Mouse (Mus musculus) ovary, postnatal 10 days (tissue): ENCODE measurements around the gene Has1.
A peak's percentile ranks its signal among the peaks of the same experiment; 100 is the strongest.
"Not testable (repeated sequence)": the region's sequence is repeated elsewhere in the genome, so short reads cannot be mapped to it uniquely, and the experiment has no call there.

Experiments
- DNase-seq: peaks from one replicate; pipeline ENCODE4 v3.0.0; 2022; ENCODE audit warnings: low spot score

The Has1 gene

DNA sequence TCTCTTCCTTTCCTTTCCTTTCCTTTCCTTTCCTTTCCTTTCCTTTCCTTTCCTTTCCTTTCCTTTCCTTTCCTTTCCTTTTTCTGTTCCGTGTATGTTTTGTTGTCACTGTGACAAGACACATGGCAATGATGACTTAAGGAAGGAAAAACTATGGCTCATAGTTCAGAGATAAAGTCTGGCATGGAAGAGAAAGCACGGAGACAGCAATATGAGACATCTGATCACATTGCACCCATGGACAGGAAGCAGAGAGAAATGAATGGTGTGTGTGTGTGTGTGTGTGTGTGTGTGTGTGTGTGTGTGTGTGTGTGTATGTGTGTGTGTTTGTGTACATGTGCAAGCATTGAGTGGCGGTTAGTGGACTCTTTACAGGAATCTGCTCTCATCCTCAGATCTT lies 10.4 kb downstream of the Has1 start:
- not testable (repeated sequence) for DNase-seq

DNA sequence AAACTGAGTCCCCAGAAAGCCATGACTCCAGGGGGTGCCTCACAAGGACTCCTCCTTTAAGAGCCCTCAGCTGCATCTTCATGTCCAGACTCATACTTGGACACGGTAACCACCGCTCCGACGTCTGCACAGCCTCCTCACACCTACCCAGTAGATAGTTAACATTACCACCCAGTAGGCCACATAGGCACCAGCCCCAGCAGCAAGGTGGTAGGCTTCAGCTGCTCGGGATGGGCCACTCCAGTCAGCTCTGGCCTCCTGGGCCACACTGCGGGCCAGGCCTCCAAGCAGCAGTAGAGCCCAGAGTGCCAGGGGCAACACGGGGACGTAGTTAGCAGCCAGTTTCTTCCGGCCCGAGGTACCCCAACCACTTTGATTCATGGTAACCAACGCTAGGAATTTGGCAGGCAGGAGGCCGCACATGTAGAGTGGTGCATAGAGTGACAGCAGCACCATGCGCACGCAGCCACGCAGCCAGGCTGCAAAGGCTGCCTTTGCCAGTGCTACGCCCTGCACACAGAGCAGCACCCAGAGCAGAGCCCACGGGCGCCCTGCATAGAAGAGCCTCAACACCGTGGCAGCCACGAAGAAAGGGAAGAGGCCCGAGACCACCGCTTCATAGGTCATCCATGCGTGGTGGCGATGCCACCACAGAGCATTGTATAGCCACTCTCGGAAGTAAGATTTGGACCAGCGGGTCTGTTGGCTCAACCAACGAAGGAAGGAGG lies 11.3 kb downstream of the Has1 start:
- DNase-seq, result no peak

DNA sequence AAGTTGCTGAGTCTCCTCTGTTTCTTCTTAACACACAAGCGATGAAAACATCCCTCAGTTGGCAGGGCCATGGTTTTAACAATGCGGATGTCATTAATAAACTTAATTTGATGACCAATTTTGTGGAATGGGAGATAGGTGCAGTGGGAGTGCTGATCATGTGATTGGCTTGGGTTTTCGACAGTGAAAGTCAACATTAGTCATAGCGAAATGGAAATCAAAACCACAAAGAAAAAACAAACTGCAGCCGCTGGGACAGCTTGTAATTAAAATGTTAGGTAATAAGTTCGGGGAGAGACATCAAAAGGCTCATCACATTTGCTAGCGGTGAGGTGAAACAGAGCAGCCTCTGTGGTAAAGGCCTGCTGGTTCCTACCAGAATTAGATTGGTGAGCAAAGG lies 14.2 kb downstream of the Has1 start:
- no peak for DNase-seq

DNA sequence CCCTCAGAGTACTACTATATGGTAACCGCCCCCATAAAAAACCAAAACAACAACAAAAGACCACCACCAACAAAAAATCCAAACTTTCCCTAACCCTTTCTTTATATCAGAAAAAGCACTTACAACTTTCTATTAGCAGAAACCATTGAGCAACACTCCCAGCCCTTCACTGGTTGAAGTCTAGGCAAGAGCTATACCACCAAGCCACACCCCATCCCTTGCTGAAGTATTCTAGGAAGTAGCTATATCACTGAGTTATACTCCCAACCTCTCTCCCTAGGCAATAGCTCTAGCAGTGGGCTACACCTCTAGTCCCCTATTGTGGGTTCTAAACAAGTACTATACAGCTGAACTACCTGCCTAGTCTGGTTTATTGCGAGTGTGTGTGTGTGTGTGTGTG lies 15.7 kb downstream of the Has1 start:
- DNase-seq, result no peak

DNA sequence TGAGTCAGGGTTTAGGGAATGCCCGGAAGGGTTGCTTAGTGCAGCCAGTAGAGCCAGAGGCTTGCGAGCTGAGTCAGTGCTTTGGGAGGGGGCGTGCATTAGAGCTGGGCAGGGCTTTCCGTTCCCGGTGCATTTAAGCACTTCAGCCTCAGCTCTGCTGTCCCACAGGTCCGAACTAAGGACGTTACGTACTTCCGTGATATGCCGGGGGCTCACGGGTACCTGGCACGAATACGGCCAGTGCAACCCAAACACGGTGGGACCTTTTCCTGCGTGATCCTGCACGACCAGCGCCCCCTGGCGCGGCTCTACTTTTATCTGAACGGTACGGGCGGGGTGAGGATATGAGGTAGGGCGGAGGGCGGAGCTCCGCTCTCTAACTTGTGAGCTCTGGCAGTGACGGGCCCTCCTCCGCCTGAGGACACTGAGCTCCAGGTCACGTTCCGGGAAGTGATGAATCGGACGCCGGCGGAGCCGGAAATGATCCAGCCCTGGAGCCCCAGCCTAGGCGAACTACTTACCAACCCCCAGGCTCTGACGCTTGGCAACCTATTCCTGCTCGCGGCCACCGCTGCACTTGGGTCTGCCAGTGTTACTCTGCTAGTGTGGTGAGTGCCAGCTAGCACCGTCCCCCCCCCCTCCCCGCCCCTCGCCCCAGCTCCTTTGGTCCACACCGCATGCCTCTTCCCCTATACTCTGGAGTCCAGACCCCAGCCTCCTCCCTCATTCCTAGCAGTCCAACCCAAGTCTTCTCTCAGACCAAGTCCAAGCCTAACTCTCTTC lies 16.9 kb downstream of the Has1 start:
- DNase-seq, result peak; percentile 90

DNA sequence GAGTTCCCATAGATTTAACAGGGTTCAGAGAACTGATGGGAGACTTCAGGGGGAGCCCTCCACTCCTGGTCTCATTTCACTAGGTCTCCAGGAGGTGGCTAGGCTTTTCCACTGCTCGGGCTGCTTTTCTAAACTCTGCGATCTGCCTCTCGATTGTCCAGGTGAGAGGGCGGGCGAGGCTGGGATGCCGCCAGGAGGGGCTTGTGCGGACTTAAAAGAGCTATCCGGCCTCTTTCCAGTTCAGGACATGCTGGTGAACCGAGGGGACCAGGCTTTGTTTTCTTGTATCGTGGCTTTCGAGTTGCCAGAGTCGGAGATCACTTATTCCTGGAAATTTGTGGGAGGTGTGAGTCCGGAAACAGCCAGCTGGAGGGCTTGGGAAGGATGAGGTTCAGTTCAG lies 17.6 kb downstream of the Has1 start:
- DNase-seq, result peak; percentile 21

DNA sequence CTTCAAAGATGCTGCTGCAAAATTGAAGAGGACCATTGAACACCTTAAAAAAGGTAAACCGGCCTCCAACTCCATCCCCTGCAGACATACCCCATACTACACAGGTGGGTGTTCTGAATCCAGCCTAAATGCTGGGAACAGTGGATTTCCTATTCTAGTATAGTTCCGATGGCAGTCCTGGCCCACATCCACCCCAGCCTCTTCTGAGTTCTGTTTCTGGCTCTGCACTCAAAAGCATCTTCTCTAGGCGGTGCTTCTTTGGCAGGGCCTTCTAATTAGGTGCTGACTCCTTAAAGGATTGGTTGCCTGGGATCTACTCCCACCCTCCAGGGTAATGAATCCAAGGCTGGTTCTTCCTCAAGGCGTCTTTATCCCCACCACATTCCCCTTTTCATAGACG lies 18.9 kb downstream of the Has1 start:
- DNase-seq, result no peak

DNA sequence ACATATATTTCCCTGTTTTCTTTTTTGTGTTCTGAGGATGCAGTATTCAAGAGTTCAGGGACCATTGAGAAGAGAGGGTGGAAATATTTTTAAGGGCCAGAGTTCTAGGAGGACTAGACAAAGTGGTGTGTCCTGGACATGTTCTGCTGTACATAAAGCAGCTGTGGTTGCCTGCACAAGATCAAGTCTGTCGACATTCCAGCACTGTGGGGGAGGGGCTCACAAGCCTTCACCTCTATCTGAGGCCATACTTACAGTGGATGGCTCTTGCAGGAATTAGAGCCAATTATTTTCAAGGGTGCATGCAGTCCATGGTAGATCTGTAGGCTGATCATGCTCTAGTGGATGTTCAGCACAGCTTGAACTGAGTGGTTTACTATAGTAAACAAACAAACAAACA lies 20.1 kb downstream of the Has1 start:
- DNase-seq, result no peak

DNA sequence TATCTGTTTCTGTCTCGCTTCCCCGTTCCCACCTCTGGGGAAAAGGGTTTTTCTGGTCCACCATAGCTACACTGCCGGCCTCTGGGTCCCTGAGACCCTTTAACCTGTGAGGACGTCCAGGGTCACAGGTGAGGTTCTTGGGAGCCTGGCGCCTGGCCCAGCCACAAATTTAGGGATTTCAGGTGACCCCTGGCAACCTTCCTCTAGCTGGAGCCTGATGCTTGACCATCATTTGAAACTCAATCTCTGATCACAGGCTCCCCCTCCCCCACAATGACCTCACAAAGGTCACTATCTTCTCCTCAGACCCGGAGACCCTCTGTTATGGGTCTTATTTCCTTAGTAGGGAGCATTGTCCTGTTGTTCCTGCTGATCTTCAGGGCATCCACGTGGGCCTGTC lies 24.3 kb downstream of the Has1 start:
- no peak for DNase-seq

DNA sequence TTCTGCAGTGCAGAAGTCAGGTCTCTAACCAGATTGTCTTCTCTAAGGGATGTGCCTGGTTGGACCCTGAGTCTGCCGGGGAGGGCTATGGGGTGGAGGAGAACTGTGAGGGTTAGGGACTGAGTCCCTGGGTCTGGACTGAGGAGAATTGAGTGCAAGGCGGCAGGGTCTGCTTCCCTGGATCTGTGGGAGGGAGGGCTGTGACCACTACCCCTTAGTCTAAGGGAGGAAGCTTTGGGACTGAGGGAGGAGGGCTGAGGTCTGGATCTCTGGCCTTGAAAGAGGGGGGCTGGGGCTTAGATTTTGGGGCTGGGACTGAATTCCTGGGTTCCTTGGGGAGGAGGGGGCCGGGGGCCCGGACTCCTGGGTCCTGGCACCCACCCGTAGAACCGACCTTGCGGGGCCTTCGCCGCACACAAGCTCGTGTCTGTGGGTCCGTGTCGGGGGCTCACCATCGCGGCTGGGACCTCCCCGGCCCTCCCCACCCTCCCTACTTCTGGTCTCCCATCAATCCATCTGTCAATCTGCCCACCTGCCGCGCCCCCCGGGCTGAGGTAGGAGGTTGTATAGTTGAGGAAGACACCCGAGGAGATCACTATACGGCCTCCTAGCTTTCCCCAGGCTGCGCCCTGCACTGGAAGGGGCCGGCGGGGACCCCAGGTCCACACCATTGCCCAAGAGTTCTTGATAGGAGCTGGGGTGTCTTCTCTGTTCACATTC lies 25.0 kb downstream of the Has1 start:
- no peak for DNase-seq

DNA sequence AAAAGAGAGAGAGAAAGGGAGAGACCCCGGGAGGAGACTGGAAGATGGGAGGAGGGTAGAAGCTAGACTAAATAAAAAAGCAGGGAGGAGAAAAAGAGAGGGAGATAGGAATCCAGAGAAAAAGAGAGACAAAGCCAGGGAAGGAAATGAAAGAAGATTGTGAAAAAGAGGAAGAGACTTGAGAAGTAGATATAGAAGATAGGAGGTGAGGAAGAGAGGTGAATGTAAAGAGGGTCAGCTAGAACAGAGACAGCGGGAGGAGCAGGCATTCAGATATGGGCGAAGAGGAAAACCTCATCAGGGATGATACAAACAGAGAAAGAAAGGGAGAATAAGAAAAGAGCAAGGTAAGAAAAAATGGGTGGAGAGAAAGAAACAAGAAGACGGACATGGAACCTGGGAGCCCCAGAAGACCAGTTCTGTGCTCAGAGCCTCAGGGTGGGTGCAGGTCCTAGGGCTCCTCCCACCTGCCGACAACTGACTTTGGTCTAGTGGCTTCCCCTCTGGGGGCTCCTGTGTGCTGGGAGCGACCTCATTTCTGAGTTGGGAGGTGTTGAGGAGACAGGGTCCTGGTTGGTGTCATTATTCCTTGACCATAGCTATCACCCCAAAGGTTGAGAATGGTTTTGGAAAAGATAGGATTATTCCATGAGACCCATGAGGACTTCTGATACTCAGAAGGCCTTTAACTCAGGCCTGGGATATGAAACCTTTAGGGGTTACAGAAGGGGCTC lies 25.8 kb downstream of the Has1 start:
- no peak for DNase-seq

DNA sequence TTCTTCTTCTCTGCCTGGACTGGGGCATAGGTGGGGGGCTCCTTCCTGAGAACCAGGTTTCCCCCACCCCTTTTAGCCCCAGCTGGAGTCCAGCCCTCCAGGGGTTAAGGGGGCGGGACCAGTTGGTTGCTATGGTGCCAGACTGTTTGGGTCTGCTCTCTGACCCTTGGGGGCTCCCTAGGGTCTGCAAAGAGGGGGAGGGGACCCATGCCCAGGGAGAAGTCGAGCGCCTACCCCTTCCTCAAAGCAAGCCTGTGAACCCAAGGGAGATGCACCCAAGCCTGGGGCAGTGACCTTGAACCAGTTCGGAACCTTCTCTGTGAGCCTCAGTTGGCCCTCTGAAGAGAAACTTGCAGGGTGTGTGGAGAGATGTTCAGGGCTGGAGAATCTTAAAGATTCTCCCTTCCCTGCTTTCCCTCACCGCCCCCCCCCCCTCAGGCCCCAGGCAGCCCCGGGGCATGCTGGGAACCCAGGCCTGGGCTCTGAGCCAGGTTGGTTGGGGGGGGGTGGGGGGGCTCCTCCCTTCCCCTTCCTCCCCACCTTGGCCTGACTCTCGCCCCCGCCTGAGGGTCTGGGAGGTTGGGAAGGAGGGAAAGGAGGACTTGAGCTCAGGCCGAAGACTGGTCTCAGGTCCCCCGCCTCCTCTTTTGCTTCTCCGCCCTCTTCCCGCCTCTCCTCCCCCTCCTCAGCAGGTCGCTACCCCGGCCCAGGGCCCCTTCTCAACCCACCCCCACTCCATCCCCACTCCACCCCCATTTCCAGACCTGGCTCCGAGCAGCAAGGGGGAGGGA lies 26.6 kb downstream of the Has1 start:
- peak; percentile 49 for DNase-seq

DNA sequence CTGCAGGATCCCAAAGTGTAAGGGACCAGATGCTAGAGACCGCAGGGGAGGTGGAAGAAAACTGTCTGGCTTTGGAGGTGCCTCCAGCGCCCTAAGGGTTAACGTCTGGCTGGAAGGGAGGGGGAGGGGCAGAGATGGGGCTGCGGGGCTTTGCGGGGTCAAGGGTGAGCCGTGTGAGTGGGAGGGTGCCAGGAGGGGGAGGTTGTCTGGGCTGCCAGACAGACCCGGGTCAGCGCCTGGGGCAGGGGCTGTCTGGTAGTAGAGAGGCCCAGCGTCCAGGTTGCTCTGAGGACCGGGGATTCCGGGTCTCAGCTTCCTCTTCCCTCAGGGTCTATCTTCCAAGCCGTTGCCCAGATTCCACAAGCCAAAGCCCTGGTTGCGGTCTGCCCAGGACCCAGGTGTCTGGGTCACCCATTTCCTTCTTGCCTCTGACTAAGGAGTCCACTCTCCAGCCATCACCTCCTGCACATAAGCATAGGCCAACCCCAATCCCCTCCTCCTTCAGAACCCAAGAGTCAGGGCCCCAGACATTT lies 27.3 kb downstream of the Has1 start:
- peak; percentile 39 for DNase-seq

DNA sequence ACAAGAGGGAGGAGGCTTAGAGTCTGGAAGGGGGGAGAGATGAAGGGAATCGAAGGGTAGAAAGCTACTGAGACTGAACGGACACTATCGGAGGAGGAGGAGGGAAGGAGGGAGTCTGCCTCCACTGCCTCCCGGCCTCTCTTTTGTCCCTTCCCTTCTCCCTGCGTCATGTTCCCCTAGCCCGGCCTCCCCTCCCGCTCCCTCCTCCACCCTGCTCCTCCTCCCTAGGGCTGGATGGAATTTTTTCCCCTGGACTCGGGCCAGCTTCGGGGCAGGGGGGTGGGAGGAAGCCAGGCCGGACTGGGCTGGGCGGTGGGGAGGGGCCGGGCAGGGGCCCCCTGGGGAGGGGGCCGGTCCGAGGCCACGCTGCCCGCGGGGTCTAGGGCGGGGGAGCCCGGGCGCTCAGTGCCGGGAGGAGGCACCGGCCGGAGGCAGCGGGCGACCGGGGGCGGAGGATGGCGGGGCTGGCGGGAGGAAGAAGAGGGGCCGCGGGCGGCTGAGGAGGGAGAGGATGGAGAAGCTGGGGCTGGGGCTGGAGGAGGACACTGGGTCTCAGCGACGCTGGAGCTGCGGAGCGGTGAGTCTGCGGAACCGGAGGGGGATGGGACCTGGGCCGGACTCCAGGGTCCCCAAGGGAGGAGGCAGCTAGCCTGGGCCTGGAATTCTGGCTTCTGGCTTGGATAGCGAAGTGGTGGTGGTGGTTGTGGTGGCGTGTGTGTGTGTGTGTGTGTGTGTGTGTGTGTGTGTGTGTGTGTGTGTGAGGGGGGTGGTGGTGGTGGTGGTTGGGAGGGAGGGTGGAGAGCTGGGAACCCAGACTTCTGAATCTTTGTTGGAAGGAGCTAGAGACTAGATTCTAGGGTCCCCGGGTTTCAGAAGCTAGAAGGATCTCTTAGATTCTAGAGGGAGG lies 28.0 kb downstream of the Has1 start, which contains the start of gene Spaca6:
Spaca6 (plus strand) TSS at position 408 of the 907 bp plus-strand sequence.
- peak; percentile 95 for DNase-seq

DNA sequence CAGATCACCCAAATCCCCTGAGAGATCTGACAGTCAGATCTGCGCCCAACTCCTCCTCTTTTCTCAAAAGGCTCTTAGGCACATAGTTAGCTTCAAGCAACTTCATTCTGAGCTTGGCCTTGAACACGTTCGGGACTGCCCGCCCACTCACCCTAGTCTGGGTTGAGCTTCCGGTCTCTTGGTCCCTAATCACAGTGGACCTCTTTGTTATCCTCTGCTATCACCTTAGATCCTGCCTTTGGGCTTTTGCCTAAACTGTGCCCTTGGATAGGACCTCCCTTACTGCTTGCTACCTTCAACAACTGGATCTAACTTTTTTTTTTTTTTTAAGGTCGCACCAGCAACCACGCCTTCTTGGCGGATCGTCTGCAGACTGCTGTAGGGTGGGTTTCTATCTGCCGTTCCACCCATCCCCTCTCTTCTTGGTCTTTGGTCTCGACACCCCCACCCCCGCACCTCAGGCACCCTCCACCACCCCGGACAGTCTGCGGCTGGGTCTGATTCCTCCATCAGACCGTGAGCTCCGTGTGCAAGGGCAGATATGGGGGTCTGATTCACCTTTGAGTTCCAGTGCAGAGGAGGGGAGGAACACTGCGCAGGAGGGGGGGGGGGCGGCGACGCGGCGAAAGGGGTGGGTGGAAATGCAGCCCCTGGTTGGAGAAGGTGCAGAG lies 28.9 kb downstream of the Has1 start:
- DNase-seq, result peak; percentile 29

DNA sequence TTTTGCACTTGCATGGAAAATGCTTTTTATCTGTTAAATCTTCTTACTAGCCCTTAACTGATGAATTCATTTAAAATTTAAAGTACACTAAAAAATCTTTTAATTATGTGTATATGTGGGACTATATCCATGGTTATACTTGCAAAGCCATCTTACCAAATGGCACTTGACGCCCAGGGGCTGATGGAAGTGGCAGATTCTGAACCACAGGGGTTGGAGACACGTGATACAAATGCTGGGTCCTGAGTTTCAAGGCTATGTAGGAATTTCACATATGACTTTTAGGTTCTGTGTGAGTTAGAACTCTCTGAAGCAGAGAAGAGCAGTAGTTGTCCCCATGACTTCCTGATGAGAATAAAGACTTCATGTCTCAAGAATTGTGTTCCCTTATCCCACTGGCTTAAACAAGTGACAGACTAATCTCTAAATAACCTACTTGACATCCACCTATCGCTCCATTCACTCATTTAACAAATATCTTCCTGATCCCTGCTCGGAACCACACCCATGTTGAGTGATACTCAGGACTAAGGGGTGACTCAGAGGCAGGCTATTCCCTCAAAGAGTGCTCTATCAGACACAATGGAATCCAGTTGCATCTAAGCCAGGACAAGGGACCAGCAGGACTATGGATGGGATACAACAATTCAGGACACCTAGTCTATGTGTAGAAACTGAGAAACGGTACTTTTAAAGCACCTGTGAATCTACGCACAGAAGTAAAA lies 31.2 kb downstream of the Has1 start:
- no peak for DNase-seq

DNA sequence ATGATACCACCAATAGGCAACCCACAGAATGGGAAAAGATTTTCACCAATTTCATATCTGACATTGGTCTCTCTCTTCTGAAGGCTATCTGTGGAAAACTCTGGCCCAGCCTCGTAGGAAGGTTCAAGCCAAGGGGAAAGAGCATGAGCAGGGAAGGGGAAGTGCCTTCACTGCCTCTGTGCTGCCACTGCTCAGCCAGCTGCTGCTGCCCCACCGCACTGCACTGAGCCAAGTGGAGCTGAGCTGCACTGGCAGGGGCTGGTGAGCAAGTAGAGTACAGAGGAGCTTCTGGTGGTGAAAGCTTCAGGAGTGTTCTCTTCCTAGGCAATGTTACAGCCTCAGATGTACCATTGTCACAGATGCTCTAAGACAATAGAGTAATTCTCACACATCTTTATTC lies 59.5 kb downstream of the Has1 start:
- no peak for DNase-seq
